Mouse (Mus musculus): ENCODE measurements around the gene Prok2.

- TF ChIP-seq CTCF (IDR thresholded peaks at IDR 0.05; ENCODE audit: low read depth, low read length) (no peak), POLR2A (IDR thresholded peaks at IDR 0.05; ENCODE audit: extremely low read depth, insufficient read depth, low read length) (no peak)
Measured at GRCm38 (mm10) chr6:99722390-99722789, 3.8 kb downstream of the Prok2 start.

Data from liver, adult 2 months (tissue).